Mouse (Mus musculus) cerebellum, postnatal 4 days (tissue): ENCODE measurements around the gene Tuba3b.

Experiments
- DNase-seq, 2 experiments: peaks; one replicate each; pipeline ENCODE4 v3.0.0; 2022; ENCODE audit warnings: low spot score in 2 of 2, mixed read lengths in 1 of 2

Tuba3b gene

DNA sequence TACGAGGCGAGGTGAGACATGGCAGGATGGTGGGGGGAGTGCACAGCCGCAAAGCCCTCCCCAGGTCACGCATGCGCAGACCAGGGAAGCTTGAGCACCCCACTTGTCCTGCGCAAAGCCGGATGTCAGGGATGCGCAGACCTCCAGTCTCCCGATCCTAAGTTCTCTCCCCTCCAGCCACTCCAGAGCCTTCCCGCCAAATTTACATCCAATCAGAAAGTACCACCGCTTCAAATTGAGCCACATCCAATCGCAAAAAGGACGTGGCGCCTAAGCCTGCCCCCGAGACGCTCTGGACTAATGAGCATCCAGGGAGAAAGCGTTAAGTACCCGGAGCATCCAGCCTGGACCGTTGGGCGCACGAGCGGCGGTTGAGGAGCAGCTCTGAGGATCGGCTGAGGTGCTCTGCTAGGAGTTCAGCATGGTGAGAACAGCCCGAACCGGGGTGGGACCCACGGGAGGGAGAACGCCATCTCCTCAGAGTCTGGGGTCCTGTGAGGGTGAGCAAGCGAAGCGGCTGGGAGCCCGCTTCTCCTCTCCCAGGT lies at the start of gene Tuba3b:
Tuba3b (plus strand) TSS at position 92 of the 545 bp plus-strand sequence.
- DNase-seq = no peak

DNA sequence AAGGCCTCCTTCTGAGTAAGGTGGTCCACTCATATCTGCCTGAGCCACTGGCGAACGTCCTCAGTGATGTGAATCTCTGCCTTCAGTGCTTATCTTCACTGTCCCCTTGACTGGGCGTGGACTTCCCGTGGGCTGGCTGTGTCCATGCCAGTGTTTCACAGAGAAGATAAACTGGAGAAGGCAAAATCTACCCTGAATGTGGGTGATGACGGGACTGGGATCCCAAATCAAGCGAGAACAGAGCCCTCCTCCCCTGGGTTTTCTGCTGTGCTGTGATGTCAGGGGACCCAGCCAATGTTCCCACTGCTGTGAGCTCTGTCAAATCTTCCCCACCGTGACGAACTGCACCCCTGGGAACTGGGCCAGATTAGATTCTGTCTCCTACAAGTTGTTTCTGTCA lies 48.3 kb upstream of the Tuba3b start:
- DNase-seq = no peak

DNA sequence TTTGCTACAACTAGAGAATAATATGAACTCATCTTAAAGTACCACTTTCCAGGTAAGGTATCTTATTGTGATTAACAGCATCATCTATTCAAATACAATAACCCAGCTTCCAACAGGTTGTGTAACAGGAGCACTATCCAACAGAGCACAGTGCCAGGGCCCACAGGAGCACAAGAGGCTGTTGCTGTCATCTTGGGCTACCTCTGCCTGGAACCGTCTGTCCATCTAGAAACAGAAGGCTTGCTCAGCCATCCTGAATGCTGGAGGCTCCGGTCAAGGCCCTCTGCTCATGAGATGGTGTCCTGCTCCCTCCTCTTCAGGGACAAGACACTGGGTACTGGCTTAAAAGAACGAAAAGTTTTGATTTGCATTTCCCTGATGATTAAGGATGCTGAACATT lies 47.7 kb upstream of the Tuba3b start:
- no peak for DNase-seq

DNA sequence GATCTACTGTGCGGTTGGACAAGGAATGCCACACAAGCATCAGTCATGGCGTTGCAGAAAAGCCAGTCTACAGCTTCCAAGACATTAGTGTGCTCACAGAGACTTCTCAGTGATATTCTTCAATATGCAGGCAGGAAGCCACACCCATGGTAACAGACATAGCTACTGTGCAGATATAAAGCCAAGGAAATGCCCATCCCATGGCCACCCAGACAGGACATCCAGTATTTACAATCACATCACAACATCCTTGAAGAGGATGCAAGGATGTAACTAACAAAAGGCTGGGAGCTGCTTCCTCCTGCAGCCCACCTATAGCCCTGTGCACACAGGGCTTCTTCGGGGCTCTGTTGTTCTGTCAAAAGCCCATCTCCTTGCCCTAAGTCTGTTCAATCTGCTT lies 46.9 kb upstream of the Tuba3b start:
- DNase-seq = no peak

DNA sequence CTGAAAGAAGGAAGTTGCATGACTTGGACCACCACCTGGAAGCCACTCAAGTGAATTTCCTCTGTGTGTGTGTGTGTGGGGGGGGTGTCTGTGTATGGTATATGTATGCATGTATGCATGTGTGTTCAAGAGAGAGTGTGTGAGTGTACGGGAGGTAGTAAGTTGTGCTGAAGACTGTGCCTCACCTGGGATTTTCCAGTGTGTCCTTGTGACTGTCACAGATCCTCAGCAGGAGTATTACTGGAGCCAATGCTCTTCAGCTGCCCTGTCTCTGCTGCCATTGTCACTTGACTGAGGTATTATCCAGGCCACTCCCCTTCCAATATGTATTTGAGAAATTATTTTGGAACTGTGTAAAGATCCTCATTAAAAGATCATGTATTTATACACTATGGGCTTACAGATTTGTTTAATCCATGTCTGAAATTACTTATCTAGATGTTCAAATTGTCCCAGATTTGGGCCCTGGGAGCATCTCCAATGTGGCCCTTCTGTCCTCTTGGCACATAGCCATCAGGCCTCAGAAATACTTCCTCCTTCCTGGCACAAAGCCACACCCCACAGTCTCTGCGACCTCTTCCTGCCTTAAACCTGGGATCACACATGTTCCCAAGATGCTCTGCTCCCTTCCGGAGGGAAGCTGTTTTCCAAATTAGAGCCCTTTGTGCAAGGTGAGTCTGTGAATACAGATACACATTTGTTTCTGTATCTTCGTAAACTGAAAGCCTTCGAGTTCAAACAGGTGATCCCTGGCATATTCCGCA lies 42.1 kb upstream of the Tuba3b start:
- peak in 1 of 2 experiments; percentile 26 for DNase-seq

DNA sequence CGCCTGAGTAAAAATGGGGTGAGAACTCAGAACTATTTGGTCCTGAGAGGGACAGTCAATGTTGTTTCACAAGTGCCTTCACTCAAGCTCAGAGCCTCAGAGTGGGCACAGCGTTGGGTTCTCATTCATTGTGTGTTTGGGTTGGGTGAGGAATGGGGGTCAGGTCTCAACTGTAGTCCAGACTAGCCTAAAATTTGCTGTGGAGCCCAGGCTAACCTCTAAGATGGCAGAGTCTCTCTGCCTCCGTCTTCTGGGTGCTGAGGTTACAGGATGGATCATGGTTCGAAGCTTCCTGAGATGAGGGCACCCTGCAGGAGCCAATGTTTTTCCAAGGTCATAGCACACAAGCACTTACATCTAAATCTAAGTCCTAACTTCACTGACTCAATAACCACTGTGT lies 38.8 kb upstream of the Tuba3b start:
- no peak for DNase-seq

DNA sequence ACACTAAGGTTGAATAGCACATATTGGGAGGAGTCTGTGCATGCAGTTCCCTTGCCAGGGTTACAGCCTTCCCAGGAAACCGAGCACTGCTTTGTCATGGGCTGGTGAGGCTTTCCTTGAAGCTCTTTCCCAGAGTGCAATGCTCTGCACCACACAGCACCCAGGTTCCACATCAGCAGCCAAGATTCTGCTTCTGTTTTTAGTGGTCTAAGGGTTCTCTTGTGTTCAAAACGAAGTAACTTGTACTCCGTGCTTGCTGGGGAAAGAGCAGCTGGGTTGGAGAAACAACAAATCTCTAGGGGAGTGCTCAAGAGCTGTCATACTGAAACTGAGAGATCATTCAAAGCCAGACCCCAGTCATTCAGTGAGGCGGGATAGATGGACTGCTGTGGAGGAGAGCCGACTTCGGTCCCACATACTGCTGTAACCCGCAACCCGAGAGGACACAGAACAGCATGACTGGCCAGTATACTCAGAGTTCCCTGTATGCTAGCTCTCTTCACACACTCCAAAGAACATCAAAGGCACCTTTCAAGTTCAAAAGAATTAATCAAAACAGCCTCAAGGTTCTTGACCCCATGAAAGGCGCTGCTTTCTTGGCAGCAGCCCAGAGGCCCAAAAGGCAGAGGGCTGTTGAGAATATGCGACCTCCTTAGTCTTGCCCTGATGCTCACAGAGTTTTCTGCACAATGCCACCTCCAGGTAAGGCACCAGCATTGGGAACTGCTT lies 36.9 kb upstream of the Tuba3b start:
- no peak for DNase-seq

DNA sequence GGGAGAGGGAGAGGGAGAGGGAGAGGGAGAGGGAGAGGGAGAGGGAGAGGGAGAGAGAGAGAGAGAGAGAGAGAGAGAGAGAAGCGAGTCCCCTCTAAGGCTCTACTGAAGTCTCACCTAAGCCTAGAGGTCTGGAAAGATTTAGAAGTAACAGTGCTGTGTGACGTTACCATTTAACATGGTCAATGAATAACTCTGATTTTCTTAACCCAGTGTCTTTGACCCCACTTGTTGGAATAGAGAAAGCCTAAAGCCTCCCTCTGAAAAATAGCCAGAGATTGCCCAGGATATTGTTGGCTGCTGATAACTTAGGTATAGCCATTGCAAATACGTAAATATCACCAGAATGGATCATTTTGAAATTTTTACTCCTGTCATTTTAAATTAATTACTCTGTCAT lies 35.8 kb upstream of the Tuba3b start:
- no peak for DNase-seq

DNA sequence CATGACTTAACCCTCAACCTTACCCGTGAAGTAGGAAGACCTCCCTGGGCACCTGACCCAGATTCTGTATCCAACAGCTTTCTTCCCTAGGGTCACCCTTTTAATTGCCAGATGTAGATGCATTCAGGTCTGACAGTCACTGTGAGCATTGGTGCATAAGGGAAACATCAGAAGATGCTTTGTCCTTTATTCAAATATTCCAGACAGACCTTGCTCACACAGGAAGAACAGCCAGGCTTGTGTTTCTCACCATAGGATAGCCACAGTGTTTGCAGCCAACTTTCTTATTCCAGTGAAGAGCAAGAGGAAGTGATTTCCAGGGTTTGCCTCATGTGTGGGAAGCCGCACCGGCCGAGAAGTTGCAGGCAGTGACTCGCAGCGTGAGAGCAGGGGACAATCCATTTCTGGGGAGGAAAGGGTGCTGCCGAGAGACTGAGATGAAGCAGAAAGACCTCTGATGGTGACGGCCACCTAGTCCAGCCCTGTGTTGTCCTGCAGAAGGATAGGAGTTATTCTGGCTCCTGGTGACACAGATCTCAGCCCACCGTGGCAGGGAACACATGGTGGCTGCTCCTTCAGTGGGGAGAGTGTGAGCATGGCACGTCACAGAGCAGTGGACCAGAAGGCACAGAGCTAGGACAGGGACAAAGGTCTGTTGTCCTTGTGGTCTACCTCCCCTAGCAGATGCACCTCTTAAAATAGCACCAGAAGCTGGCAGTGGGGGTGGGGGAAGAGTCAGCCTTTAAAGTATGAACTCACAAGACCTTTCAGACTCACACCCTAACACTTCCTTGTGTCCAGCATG lies 34.0 kb upstream of the Tuba3b start:
- no peak for DNase-seq

DNA sequence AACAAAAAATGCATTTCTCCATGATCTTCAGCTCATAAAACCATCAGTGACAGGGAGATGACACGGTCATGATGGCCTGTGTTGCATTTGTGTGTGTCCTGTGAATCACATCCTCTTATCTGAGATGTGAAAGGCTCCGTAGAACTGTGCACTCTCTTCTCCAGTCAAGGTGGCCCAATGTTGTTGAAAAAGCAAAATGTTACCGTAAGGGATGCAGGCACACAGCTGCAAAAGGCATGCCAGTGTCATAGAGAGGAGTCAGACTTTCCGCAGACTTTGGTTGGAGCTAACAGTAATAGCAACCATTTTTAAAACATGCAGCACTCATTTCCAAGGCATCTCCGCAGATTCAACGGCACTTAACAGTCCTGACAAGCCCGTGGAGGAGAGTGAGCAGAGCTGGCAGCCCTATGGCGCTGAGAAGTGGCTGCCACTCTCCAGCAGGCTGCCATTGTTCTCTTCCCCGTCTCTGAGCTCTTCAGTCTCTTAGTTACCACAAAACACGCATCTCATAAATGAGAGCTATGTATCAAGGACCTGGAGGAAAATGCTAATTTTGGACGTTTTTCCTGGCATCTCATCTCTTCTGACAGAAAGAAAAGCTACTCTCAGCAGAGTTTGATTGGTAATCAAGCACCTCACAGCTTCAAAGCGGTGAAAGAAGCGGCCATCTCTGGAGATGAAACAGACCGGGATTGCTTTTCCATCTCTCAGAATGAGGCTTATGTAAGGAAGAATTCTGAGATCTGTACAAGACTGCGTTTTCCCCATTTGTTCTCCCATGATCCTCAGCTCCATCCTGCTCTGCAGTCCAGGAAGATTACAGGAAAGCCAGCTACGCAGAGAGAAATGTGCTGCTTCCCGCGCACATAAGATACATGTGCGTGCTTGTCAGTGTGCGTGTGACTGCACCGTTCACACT lies 30.2 kb upstream of the Tuba3b start:
- no peak for DNase-seq

DNA sequence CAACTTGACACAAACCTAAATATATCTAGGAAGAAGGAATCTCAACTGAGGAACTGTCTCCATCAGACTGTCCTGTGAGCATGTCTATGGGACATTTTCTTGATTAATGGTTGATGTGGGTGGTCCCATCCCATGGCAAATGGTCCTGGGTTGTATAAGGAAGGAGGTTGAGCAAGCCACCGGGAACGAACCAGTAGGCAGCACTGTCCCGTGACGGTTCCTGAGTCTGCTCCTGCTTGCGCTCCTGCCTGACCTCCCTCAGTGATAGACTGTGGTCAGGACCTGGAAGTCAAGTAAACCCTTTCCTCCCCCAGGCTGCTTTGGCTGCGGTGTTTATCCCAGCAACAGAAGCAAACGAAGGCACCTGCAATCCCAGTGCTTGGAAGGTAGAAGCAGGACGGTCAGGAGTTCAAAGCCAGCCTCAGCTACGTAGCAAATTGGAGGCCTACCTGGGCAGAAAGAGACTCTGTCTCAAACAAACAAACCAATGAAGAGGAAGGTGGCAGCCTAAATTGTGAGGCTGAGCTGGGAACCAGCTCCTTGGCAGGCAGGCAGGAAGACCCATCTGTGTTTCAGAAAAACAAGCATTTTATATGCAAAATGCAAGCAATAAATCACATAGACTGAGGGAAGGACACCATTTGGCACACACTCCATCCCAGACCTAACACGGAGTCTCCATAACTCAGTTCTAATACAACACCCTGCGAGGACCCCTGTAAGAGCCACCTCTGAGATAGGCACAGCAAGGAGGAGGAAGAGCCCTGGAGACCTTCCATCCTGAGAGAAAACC lies 24.9 kb upstream of the Tuba3b start:
- no peak for DNase-seq

DNA sequence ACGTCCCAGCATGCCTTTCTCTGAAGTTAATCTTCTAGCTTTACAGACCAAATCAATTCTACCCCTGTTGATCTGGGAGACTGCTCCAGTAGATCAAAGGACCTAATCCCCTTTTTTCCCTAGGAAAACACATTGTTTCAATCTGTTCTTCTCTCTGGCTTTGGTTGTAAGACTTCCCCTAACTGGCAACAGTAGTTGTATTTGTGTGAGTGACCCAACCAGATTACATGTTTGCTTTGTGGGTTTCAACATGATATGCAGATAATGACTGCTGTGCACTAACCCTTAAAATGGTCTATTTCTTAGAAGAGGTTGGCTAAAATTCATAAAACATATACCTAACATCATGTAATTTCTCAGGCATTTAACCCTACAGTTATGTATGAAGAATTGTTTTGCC lies 24.0 kb upstream of the Tuba3b start:
- DNase-seq = no peak

DNA sequence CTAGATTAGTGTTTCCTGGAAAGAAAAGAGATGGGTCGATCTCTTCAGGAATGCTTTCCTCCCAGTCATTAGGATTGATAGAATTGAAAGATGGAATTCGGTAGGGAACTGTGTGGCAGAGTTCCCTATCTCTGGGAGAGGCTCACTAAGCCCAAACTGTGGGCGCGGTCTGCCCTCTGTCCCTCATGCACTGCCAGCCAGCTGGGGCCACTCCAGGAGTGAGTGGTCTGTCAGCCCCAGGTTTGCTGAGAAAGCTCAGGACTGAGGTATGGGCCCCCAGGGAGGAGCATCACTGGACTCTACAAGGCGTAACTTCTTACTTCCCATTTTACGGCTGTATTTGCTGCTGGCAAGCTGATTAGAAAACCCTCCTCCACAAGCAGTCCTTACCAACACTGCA lies 23.5 kb upstream of the Tuba3b start:
- no peak for DNase-seq

DNA sequence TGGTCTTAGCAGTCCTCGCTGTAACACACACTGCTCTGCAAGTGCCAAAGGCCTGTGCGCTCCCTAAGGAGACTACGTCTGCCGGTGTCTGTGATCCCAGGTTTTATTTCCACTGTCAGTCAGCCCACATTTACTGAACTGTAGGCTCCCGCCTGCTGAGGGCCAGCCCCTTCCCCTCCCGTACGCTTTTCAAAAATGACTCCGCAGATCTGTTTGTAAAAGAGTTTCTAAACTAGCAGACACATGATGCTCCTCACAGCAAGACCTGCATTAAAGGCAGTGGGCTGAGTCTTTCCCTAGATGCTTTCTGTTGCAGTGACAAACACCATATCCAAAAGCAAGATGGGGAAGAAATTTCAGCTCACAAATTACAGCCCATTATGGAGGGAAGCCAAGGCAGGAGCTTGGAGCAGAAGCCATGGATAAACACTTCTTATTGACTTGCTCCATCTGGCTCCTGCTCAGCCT lies 23.0 kb upstream of the Tuba3b start:
- no peak for DNase-seq

DNA sequence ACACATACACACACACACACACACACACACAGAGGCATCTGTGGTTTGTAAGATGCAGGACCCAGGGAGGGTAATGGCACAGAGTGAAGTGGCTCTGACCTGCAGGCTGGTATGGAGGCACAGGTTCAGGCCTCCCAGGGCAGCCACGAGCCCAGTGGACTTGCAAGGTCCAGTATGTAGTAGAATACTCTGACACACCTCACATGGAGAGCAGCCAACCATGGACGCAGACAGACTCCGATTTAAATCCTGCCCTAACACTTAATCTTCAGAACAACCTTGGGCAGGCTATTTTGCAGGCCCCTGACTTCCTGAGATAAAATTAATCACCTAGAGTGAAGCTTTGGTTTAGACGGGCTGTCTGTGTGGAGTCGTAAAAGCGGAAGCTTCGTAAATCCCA lies 21.6 kb upstream of the Tuba3b start:
- DNase-seq = no peak

DNA sequence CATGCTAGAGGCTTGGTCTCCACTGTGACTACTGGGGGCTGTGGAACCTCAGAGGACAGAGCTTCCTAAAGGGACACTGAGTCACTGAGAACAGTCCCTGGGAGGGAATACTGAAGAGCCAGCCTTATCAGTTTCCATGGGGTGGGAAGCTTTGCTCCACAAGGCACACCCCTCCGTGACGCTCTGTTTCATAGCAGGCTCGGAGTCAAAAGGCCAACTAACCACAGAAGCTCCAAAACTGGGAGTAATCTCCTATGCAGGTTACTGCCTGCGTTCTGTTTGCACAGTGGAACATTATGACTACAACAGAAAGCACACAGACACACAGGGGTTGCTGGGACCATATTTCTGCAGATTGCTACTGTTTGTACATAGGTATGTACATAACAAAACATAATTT lies 19.7 kb upstream of the Tuba3b start:
- no peak for DNase-seq

DNA sequence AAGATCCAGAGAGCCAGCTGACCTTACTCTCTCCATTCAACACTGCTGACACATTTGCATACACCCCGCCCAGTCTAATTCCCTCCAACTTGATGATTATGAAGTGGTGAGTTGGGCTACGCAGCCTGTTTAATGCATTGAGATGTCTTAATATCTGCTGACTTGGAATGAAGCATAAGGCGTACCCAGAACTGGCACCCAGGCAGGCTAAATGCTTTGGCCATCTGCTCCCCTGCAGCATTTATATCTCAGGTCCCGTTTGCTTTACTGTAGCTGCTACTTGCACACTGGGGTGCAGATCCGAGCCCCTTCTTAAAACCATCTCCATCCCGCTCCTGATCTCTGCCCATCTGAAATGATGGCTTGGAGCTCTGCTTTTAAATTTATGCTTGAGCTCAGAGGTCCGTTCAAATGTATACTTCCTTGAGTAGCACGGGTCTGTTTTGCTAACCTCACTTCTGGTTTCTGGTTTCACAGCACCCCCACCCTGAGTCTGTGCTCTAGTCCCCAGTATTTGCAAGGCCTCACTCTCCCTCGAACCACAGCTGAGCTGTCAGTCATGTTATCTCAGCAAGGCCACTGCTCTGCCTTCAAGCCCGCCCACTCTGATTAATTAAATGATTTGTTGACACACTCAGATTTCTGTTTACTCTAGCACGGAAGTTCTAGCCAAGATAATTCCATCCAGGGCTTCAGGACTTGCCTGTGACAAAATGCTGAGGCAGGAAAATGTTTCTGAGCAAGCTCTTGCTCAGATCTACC lies 16.6 kb upstream of the Tuba3b start:
- no peak for DNase-seq

DNA sequence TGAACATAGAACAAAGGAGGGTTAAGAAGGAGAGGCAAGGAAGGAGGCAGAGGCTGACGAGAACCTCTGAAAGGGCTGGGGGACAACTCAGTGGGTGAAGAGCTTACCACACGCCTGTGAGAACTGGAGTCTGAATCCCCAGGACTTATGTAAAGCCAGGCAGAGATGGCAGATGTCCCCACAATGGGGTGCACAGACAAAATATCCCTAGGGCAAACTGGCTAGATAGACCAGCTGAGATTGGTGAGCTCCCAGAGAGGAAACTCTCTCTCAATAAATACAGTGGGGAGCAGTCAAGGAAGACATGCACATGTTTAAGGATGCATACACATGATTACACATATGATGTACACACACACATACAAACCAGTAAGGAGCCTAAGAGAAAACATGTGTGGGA lies 11.4 kb upstream of the Tuba3b start:
- no peak for DNase-seq

DNA sequence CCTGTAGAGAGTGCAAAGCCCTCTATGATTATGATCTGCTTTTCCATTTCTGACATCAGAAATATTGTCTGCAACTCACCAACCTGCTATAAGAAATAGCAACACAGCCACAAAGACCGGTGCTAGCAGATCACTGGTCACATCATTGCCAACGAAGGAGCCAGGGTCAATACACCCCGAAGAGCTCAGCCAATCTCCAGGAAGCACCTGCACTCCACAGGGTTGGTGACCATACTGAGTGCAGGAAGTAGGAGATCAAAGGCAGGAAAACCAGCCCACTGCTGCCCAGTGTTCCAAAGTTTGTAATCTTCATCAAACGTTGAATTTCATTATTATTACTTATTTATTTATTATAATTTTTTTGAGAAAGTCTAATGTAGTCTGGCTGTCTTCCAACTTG lies 10.9 kb upstream of the Tuba3b start:
- DNase-seq = no peak

DNA sequence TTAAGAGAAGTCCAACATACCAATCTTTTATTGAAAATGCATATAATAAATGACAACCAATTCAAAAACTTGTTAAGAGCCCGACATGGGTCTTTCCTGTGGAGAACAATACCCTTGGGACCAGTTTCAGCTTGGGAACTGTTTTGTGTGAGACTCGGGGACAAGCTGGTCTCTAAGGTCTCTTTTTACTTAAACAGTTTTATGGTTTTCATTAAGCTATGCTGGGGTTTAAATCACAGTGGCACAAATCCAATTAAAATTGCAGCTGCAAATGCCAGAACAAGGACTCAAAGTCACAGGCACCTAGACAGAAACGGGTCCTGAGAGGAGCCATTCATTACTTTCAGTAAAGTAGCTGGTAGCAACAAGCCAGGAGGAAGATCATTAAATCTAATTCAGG lies 10.4 kb upstream of the Tuba3b start:
- DNase-seq = no peak
